Mouse (Mus musculus) cerebellum, adult 18-20 months (tissue): ENCODE results near the gene Ankfn1.
A peak's percentile ranks its signal among the peaks of the same experiment; 100 is the strongest.

Experiments
- DNase-seq, 2 experiments: peaks; one replicate each; pipeline ENCODE4 v3.0.0; 2021

The Ankfn1 gene

DNA sequence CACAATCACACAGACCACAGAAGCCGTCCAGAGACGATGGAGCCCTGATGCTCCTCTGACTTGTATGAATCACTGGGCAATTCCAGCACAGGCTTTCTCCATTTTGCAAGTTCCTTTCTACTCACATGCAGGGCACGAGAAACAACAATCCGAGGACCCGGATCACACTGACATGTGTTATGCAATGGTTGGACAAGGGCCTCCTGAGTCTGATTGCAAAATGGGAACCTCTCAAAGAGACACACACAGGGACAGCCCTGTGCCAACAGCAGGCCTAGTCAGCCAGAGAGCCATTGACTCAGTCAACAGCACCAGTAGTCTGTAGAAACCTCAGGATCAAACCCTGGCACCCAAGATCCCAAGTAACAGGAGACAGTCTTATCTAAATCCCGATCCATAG is 318.0 kb downstream of the Ankfn1 start:
- no peak for DNase-seq

DNA sequence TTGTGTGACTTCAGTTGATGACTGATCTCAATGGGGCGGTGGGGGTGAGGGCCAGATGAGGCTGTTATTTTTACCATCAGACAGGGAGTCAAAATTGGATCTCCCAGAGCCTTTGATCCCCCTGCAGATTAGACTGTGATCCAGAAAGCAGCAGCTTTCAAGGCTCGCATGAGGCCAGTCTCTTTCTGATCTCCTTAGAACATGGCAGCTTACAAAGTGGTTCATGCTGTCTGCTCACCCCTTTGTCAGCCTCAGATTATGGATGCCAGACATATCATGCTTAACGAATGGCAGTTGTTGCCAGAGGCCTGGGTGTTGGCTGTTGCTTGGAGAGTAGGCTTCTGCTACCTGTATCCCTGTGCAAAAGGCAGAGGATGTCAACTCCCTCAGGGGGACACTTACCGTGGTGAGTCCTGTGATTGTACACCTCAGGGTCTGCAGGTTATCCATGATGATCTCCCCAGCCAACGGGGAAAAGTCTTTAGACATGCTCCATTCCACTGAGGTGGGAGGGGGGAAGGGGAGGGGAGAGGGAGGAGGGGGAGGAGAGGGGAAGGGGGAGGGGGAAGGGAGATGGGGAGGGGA is 321.7 kb downstream of the Ankfn1 start:
- DNase-seq: no peak

DNA sequence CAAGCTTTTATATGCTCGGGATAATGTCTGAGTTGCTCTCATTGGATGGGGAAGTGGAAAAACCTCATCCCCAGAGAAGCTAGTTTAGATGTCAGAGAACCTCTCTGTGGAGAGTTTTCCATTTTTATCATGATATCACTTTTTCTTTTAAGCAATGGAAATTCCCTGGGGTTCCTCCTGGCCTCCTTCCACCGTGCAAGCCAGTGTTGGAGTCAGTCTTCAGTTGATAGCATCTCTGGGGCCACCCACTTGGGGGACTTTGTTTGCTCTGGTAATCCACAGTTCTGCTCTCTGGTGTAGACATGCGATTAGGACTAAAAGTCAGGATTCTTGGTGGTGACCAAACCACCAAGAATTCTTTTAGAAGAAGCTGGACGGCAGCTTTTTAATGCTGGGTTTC is 322.8 kb downstream of the Ankfn1 start:
- DNase-seq: no peak

DNA sequence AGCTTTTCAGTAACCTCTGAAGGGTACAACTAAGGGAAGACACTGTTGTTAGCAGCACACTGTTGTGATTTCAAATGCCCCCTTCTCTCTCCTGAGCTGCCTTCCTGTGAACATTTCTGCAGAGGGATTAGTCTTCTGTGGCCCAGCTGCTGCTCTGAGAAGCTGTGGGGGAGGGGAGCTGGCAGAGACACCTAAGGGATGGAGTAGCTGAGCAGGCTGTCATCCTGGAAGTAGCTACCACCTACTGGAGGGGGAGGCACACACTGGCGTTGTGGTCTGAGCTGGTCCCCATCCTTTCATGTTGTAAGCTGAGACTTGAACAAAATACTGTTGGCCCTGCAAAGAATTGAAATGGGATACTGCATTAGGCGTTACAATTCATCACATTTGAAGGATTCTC is 324.6 kb downstream of the Ankfn1 start:
- no peak for DNase-seq

DNA sequence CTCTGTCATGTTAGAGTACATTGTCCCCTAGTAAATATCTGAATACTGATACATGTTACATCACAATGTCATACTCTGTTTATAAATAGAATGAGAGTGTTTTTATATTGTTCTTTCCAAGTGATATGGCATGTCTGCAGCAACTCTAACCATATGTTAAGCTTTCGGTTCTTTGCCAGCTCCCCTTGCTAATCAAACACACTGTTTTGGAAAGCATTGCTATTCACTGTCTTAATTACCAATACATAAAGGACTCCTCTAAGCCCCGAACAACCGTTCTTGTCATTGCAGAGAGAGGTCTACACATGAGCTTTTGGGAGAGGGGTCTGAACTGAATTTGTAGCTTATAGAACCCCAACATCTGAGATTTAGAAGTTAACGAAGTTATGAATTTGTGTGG is 327.0 kb downstream of the Ankfn1 start:
- no peak for DNase-seq

DNA sequence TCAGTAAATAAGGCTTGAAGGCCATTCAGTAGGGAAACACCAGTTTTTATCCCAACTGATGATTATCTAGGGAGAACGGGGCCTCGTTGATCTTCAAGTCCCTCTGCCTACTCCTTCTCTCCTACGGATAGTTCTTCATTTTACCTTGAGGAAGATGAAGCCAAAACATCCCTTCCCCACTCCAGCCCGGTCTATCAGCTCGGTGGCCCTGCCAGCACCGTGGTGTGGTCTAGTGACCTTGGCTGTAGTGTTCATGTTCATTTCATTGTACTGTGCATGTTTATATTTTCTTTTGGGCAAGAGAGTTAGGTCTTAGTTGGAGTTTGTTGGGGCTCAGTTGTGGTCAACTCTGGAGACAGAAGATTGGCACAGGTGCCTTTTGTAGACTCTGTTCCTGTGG is 328.5 kb downstream of the Ankfn1 start:
- DNase-seq: no peak

DNA sequence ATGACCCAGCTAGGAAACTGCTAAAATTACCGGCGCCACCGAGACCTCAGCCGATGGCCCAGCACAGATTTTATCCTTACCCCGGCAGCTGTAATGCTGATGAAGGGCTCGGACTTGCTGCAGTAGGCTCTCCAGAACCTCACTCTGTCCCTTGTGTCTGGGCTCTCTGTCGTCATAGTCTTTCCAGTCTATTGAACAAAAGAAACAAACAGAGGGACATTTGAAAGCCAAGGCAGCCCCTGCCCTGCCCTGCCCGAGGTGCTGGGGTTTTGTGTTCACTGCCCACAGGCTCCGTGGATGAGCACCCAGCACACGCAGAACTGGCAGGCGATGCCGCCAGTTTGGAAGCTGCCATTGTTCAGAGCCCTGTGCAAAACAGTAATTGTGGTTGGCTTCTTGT is 330.0 kb downstream of the Ankfn1 start:
- DNase-seq: no peak

DNA sequence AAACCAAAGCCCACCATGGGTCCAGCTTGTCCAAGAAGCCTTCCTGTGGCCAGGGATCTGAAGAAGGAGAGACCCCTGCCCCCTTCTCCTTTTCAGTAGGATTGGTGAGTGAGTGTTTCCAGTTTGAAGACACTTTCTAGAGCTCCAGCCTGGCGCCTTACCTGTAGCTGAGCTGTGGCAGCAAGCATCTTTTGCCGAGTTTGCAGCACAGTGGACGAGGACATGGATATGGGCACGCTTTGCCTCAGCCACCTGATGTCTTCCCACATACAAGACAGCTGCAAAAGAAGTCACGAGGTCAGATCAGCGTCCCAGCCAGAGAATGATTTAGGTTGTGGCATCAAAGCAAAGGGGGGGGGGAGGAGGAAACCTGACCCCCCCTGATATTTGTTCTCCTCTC is 336.9 kb downstream of the Ankfn1 start:
- DNase-seq: no peak

DNA sequence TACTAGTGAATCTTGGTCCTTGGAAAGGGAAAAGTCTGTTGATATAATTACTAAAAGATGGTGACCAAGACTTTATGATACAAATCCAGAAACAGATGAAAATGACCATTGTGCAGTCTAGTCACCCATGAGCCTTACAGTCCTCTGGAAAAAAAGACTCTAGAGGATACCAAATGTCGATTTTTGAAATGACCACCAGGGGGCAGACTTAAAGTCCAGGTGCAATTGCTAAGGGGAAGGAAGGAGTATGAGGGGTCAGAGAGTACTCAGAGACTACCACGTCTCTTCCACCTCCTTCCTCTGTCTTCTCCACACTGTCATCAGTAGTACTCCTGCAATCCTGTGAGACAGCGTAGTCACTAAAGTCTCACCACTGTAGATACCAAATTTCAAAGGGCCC is 353.1 kb downstream of the Ankfn1 start:
- DNase-seq: peak; percentile 4 to 5

DNA sequence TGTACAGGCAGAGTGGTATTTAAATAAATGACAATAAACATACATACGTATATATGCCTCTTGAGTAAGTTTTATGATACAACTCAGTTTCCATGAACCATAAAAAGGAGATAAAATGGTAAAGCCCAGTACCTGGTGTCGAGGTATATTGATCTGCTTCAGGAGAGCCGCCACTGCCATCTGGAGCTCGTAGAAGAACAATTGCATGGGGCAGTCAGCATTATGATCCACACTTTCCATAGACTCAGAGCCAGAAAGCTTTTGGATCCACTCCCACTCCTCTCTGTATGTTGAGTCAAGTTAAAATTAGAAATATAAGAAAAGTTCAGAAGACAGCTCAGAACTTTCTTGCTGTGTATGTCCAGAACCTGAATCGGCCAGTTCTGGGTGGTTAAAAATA is 354.8 kb downstream of the Ankfn1 start:
- DNase-seq: no peak

DNA sequence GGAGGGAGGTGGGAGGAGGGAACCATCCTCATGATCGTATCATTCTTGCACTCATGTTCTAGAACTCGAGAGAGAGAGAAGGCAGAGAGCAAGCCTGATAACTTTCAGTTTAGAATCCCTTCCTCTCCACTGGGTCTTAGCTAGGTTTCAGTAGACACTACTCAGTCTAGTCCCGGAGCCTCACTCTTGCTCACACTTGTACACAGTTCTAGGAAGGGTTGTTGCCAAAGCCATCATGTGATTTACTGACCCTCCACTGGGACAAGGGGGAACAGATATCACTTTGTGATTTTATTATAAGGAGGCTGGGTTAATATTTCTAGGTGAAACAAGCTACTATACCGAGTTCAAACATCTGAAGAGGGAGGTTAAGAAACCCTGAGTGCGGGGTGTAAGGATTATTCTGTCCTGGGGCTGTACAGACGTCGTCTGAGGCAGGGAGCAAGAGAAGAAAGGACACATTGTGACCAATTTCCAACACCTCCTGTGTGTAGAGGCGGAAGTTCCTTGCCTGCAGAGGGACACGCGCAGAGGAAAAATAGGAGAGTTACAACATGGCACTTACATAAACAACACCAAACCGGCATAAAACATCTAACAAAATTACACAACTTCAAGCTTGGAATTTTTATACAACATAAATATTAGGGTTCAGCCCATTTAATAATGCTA is 356.6 kb downstream of the Ankfn1 start:
- no peak for DNase-seq

DNA sequence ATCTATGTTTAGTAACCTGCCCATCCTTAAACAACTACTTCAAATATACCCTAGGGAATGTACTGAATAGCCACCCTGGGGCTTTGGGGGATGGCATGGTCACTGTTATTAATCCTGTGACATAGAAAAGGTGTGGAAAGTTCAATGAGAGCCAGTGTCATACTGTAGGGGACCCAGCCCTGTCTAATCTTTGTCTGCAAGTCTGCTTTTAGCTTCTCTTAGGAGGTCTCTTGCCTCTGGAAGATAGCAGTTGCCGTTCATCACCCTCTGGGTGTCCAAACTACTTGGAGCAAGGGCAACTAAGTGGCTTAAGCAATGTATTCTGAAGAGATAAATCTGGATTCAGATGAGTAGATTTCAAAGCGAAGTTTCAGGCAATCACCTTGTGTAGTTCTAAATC is 357.6 kb downstream of the Ankfn1 start:
- DNase-seq: no peak

DNA sequence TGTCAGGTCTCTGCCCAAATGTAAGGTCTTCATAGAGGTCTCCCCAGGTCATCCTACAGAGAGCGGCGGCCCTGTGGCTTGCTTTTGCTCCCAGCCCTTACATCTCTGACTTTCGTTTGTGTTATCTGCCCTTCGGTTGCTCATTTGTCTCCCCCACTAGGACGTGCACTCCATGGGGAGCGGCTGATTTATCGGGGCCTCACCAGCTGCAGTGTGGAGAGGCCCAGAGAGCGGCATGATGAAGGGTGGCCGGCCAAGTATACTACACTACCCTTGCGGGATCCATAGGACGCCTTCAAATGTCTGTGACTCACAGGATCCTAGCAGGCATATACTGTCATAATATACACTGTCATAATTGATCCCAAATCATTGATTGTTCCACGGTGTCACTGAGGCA is 358.8 kb downstream of the Ankfn1 start:
- DNase-seq: no peak

DNA sequence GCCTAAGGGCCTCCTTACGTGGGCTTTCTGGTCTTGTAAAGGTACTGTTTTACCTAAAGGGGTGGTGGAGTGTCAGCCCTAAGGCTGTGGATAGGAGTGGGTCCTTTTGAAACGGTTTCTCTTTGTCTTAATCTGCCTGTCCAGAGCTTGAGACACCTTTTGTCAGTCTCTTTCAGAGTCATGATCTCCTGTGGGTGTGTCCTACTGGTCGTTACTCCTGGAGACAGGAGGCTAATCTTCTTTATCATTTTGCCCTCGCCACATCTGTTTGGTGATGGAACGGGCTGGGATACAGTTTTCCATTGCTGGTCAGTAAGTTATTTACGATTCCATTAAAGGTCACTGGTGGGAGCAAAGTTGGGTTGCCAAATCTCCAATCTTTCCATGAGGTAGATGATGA is 360.7 kb downstream of the Ankfn1 start:
- DNase-seq: no peak

DNA sequence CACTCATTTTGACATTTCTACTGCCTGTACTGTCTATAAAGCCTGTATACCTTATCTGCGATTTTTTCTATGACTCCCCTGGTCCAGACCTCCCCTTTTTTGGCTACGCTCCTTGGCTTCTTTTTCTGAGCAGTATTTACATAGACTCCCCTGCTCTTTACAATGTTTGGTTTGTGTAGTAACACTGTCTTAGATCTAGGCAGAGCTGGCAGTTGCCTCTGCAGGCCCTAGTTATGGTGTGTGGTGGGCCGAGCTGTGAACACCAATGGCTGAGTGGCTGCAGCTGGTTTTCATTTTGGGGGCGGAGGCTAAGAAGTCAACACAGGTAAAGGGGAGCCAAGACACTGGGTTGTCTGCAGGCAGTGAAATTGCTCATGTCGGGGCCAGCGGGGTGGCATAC is 368.7 kb downstream of the Ankfn1 start:
- no peak for DNase-seq

DNA sequence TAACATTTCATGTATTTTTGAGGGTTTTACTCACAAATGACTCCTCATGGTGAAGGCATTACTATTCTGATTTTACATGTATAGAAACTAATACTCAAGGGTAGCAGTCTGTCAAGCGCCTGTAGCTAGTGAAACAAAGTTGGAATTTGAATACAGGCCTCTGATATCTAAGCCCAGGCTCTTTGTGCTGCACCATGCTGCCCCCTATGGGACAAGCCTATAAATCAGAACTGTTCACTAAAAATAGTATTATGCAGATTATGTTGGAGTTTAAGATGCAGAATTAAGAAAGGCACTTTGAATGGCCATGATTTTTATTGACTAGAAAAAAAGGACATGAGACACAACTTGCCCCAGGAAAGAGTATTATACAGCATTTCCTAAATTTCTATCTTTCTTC is 373.0 kb downstream of the Ankfn1 start:
- DNase-seq: peak in 1 of 2 experiments; percentile 3

DNA sequence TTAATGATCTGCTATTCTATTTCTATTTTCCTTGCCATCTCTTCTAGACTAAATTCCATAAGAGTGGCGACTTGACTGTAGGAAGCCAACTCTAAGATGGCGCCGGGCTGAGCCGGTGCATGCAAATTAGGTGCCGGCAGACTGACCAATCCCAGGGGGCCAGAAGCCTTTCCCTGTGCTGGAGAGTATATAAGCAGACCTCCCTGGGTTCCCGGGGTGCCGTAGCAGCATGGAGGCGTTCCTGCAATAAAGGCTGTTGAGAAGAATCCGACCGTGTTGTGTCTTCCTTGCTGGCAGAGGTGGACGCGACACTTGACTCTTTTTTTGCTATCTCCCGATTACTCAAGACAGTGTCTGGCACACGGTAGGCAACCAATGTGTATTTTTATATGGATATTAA is 374.0 kb downstream of the Ankfn1 start:
- no peak for DNase-seq

DNA sequence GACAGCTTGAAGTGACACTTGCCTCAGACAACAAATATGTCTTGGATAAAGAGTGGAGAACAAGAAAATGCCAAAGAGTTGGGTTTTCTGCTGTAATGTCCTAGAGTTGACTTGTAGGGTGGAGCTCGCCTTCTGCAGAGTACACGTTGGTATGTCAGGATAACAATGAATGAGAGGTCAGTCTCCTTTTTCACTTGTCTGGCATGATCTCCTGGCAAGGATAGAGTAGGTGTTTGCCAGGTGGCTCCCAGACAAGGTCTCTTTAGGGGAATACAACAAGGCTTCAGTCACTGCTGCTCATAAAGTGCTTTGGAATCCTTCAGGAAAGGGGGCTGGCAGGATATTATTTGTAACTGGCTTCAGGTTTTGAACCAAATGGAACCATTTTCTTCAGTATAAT is 388.6 kb downstream of the Ankfn1 start:
- DNase-seq: no peak

DNA sequence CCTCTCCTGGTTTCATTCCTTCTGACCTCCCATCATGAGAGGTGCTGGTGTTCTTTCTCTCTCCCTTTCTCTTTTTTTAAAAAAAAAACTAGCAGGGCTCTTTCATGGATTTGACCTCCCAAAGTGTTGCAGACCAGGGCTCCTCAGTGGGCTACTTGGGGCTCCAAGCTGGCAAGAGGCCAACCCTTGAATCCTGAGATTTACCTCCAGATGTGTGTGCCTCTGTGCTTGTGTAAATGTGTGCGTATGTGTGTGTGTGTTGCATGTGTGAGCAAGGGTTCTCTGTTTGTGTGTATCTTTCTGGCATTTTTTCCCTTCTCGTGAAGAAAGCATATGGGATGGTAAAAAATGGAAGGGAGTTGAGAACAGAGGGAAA is 394.8 kb downstream of the Ankfn1 start:
- DNase-seq: no peak

DNA sequence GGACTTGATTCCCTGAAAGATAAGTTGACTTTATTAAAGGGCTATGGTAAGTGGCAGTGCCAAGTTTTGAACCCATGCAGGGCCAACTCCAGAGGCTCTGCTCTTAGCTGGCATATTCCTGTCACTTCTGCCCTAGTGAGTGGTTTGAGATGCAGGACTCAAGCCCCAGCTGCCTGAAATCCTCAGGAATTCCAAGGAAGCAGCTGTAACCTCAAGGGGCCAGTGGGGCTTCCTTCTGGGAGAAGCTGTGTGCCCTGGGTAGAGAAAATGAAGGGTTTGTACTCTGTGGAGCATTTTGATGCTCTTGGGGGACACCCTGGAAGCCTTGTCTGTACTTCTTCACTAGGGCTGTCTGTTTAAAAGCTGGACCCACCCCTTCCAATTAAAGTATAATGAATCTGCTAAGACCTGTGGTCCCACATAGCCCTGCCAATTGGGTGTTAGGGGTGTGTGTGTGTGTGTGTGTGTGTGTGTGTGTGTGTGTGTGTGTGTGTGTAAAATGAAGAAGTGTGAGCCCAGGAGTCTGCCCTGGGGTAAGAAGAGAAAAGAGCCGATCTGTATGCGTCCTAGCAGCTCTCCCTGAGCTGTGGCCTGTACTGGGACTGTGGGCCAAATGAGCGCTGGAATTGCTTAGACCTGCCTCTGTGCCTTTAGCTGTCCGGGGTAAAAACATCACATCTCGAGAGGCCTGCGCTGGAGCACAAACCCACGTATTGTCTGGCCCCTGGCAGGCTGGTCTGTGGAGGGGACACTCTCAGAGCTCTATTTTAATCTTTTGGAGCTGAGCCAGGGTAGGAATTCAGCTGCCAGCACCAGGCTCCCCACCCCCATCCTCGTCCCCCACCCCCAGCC is 395.4 kb downstream of the Ankfn1 start:
- no peak for DNase-seq

DNA sequence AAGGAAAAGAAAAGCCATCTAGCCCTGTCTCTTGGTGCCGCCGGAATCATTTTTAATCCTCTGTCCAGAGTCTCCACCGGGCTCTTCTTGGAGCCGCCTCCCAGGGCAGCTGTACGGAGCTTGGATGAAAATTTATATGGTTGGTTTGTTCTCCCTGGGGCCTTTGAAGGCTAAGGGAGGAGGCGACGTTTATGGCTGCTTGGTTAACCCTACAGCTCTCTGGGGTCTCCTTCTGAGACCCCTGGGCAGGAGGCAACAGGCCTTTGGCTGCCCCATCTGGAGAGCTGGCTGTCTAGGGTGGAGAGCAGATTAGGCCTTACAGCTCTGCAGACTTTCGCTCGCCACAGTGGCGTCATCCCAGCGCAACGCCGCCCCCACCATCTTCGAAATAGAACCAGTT is 406.5 kb downstream of the Ankfn1 start:
- no peak for DNase-seq

DNA sequence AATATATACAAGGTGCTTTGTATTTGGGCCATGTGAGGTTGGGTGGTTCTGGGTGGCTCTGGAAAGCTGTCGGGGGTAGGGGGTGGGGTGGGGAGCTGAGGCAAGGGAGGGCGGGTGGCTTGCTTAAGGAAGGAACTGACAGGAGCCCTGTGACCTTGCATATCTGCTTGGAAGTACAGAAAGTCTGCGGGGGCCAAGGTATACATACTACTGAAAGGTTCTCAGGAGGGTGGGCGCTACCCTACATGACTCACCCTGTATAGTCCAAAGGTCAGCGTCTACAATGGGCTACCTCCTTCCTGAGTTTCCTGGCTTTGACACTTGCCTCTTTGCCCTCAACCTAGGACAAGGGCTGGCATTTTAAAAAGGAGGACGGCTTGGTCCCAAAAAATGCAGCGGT is 407.1 kb downstream of the Ankfn1 start:
- no peak for DNase-seq

DNA sequence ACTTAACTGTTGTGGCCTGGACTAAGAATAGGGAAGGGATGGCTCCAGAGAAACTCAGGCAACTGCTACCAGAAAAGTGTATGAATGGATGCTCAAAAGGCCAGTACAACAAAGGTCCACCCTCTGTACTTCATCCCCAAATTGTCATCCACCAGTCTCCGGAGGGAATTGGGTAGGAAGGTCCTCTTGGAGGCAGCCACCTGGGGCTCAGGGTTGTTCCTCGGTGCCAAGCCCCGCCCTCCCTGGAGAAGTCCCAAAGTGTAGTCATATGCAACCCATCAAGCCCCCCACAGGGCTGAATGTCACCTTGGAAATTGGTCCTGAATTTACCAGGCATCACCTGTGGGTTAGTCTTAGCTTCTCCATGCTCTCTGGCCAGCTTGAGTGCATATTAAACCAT is 413.5 kb downstream of the Ankfn1 start:
- DNase-seq: no peak

DNA sequence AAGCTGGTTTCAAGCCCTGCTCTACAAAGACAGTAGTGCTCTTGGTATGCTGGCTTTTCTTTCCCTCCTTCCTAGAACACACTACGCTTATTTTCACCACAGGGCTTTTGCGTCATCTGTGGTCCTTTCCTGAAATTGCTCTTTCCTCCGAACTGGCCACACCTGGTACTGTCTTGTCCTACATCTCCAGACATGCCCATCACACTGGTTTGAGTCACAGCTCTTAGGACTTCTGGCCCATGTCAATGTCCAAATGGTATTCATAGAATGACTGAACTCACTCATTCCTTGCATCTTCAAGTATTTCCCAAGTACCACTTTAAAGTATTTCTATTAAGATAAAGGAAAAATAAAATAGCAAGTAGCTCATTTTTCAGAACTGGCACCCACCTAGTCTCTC is 416.6 kb downstream of the Ankfn1 start:
- no peak for DNase-seq
